Mouse (Mus musculus) MEL-GATA-1-ER (cell line): ENCODE results near the gene Hoxa13.

ENCODE experiments used
- DNase-seq: peaks from one replicate; pipeline ENCODE4 v3.0.0-alpha.2; 2012; ENCODE audit warnings: low read depth; ENCODE audit errors: extremely low read depth

Gene Hoxa13

GRCm38 (mm10) chr6:52224895-52225611 is 35.6 kb downstream of the Hoxa13 start:
- DNase-seq, result no peak

GRCm38 (mm10) chr6:52223939-52224760 is 36.5 kb downstream of the Hoxa13 start:
- DNase-seq, result no peak

- no peak for DNase-seq
Measured at GRCm38 (mm10) chr6:52222729-52223128, 38.0 kb downstream of the Hoxa13 start.

- no peak for DNase-seq
Measured at GRCm38 (mm10) chr6:52221993-52222685, 38.5 kb downstream of the Hoxa13 start.

- DNase-seq, result peak; percentile 53
Measured at GRCm38 (mm10) chr6:52221337-52221992, 39.2 kb downstream of the Hoxa13 start, which contains the start of gene Hoxa7. Hoxa7 (minus strand) TSS chr6:52221854.

- DNase-seq, result peak; percentile 10
Measured at GRCm38 (mm10) chr6:52220865-52221310, 39.8 kb downstream of the Hoxa13 start.

GRCm38 (mm10) chr6:52220003-52220864 is 40.4 kb downstream of the Hoxa13 start:
- DNase-seq, result no peak

- DNase-seq, result no peak
Measured at GRCm38 (mm10) chr6:52219234-52219942, 41.3 kb downstream of the Hoxa13 start.

- DNase-seq, result no peak
Measured at GRCm38 (mm10) chr6:52218643-52219215, 42.0 kb downstream of the Hoxa13 start.

GRCm38 (mm10) chr6:52217895-52218642 is 42.6 kb downstream of the Hoxa13 start:
- no peak for DNase-seq

GRCm38 (mm10) chr6:52217459-52217768 is 43.3 kb downstream of the Hoxa13 start:
- DNase-seq, result no peak

- no peak for DNase-seq
Measured at GRCm38 (mm10) chr6:52216691-52217458, 43.8 kb downstream of the Hoxa13 start.

GRCm38 (mm10) chr6:52215771-52216535 is 44.7 kb downstream of the Hoxa13 start:
- DNase-seq, result no peak

GRCm38 (mm10) chr6:52215070-52215469 is 45.6 kb downstream of the Hoxa13 start:
- DNase-seq, result no peak

- DNase-seq, result no peak
Measured at GRCm38 (mm10) chr6:52214271-52214670, 46.4 kb downstream of the Hoxa13 start.

GRCm38 (mm10) chr6:52213119-52213986 is 47.3 kb downstream of the Hoxa13 start, which contains the start of the genes Hoxa3 and Gm28308:
Hoxa3 (minus strand) TSS chr6:52213336.
Gm28308 (minus strand) TSS chr6:52213339.
- no peak for DNase-seq
